Mouse (Mus musculus): ENCODE results near the gene Dmp1. TPM values are rescaled to one million over a fixed set of nuclear protein-coding genes. Genes with fewer than 3 reads are reported as not detected.

Dmp1 gene
- polyA plus RNA-seq, 1 experiment from 2014 or later: 7.7 TPM

- H3K27ac ChIP-seq: no peak overlapping the region
- no peaks in the 10 kb centered on the region for H3K9me3 ChIP-seq
- 82% methylated on average over 11 of the region's 11 CpGs for WGBS
- H3K4me2 ChIP-seq: no peak overlapping the region
- H3K27me3 ChIP-seq: no peaks in the 10 kb centered on the region
- no peaks in the 10 kb centered on the region for H3K4me1 ChIP-seq
- no peaks in the 10 kb centered on the region for H3K36me3 ChIP-seq
- no peak for ATAC-seq (ENCODE audit: insufficient number of reproducible peaks, low FRiP score, low TSS enrichment, low read depth)
- no peak overlapping the region for H3K4me3 ChIP-seq
- H3K9ac ChIP-seq: no peak overlapping the region
Observed at GRCm38 (mm10) chr5:104212531-104212930, 10.1 kb downstream of the Dmp1 start.

DNA sequence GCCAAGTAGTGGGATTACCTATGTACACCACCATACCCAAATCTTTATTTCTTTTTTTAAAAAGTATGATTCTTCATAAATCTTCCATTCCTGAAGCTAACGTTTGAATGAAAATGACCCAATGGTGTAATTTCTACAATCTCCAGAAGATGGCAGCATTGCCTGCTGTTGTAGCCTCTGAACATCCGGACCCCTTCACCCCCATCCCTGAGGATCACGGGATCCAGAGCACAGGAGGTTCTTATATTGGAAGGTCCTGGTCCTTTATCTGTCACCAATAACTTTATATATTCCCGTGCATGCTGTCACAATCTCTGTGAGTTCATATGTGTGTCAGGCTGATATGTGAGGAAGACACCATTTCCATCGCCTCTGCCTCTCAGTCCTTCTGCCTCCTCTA is 16.5 kb downstream of the Dmp1 start:
- Histone ChIP-seq H3K4me3 (no peak overlapping the region), H3K27ac (no peak overlapping the region), H3K4me1 (no peaks in the 10 kb centered on the region), H3K27me3 (no peaks in the 10 kb centered on the region), H3K4me2 (no peak overlapping the region), H3K36me3 (no peaks in the 10 kb centered on the region), H3K9me3 (no peaks in the 10 kb centered on the region), H3K9ac (no peak overlapping the region)
- WGBS: 31% methylated on average over 5 of the region's 5 CpGs
- ATAC-seq (ENCODE audit: insufficient number of reproducible peaks, low FRiP score, low TSS enrichment, low read depth): no peak

GRCm38 (mm10) chr5:104224299-104224698 is 21.9 kb downstream of the Dmp1 start:
- no peaks in the 10 kb centered on the region for H3K36me3 ChIP-seq

GRCm38 (mm10) chr5:104224750-104225149 is 22.3 kb downstream of the Dmp1 start:
- Histone ChIP-seq H3K4me1 (no peaks in the 10 kb centered on the region), H3K9ac (no peak overlapping the region), H3K9me3 (no peaks in the 10 kb centered on the region), H3K27ac (no peak overlapping the region), H3K27me3 (no peaks in the 10 kb centered on the region), H3K4me2 (no peak overlapping the region), H3K4me3 (no peak overlapping the region), H3K36me3 (no peaks in the 10 kb centered on the region)
- ATAC-seq (ENCODE audit: insufficient number of reproducible peaks, low FRiP score, low TSS enrichment, low read depth): no peak

More at GRCm38 (mm10) chr5:104224299-104224698, 21.9 kb downstream of the Dmp1 start:
- Histone ChIP-seq H3K9me3 (no peaks in the 10 kb centered on the region), H3K4me2 (no peak overlapping the region), H3K4me3 (no peak overlapping the region), H3K27me3 (no peaks in the 10 kb centered on the region), H3K9ac (no peak overlapping the region), H3K27ac (no peak overlapping the region), H3K4me1 (no peaks in the 10 kb centered on the region)
- 54% methylated on average over 3 of the region's 3 CpGs for WGBS
- ATAC-seq (ENCODE audit: insufficient number of reproducible peaks, low FRiP score, low TSS enrichment, low read depth): no peak

DNA sequence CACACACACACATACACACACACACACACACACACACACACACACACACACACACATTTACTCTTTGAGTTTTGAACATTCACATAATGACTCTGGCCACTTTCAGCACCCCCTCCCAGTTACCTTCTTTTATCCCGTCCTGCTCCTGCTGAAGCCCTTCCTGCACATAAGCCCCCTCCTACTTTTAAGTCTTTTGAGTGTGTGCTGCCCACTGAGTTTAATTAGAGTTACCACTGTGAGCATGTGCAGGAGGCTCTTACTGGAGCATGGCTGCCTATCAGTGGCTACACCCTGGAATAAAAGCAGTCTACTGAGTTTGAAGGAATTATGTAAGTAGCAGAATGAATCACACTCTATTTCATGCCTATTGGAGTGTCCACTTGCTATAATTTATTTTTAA is 26.1 kb downstream of the Dmp1 start:
- Histone ChIP-seq H3K9ac (no peak overlapping the region), H3K9me3 (no peaks in the 10 kb centered on the region), H3K27me3 (no peaks in the 10 kb centered on the region), H3K4me3 (no peak overlapping the region), H3K4me1 (no peaks in the 10 kb centered on the region), H3K36me3 (no peaks in the 10 kb centered on the region), H3K4me2 (no peak overlapping the region), H3K27ac (no peak overlapping the region)
- WGBS: 19% methylated on average over 1 of the region's 1 CpGs
- no peak for ATAC-seq (ENCODE audit: insufficient number of reproducible peaks, low FRiP score, low TSS enrichment, low read depth)

GRCm38 (mm10) chr5:104236741-104237140 is 34.3 kb downstream of the Dmp1 start:
- Histone ChIP-seq H3K4me1 (no peaks in the 10 kb centered on the region), H3K4me3 (no peak overlapping the region), H3K27me3 (no peaks in the 10 kb centered on the region), H3K9me3 (no peaks in the 10 kb centered on the region), H3K4me2 (no peak overlapping the region), H3K9ac (no peak overlapping the region), H3K27ac (no peak overlapping the region), H3K36me3 (no peaks in the 10 kb centered on the region)
- WGBS: 79% methylated on average over 8 of the region's 8 CpGs
- ATAC-seq (ENCODE audit: insufficient number of reproducible peaks, low FRiP score, low TSS enrichment, low read depth): no peak

GRCm38 (mm10) chr5:104239674-104240378 is 37.4 kb downstream of the Dmp1 start:
- no peaks in the 10 kb centered on the region for H3K4me1 ChIP-seq
- WGBS: 76% methylated on average over 9 of the region's 9 CpGs
- no peak for ATAC-seq (ENCODE audit: insufficient number of reproducible peaks, low FRiP score, low TSS enrichment, low read depth)

DNA sequence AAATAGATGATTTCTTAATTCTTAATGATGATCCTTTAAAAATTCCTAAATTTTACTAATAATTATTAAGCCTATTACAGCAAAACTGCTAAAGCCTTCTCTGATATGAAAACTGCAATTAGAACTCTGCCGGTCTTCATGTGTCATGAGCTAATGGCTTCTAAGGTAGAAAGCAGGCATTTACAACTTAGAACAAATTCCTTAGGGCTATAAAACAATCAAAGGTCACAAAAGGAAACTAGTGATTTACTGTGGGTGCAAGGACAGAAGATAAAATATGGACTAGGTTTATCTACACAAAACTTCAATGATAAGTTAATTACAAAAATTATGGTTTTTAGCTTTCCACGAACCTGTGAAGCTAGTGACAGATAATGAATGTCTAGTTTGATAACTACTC is 41.8 kb downstream of the Dmp1 start:
- no peak overlapping the region for H3K4me3 ChIP-seq
- H3K4me2 ChIP-seq: no peak overlapping the region
- H3K27me3 ChIP-seq: no peaks in the 10 kb centered on the region
- H3K9ac ChIP-seq: no peak overlapping the region
- no peak overlapping the region for H3K27ac ChIP-seq
- no peaks in the 10 kb centered on the region for H3K9me3 ChIP-seq
- ATAC-seq (ENCODE audit: insufficient number of reproducible peaks, low FRiP score, low TSS enrichment, low read depth): no peak
- H3K4me1 ChIP-seq: no peaks in the 10 kb centered on the region
- H3K36me3 ChIP-seq: no peaks in the 10 kb centered on the region
- WGBS: 29% methylated on average over 2 of the region's 2 CpGs

More at GRCm38 (mm10) chr5:104239674-104240378, 37.4 kb downstream of the Dmp1 start:
- Histone ChIP-seq H3K4me3 (no peak overlapping the region), H3K36me3 (no peaks in the 10 kb centered on the region), H3K9me3 (no peaks in the 10 kb centered on the region), H3K27me3 (no peaks in the 10 kb centered on the region), H3K4me2 (no peak overlapping the region), H3K27ac (no peak overlapping the region), H3K9ac (no peak overlapping the region)

DNA sequence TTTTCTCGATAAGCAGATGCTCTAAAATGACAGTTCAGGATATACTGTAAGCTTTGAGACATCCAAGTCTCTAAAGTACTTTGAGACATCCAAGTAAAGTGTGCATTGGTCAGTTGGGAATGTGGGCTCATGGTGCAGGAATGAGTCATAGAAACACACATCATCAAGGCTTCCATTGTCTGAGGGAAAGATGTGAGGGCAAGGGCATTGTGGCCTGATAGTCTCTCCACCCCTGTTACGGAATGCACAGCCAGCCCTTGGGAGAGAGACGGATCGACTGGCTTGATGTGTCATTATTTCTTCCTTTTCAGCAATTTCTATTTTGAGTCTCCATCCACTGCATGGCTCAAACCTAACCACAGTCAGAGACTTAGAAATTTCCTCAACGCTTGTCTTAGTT is 49.4 kb downstream of the Dmp1 start:
- H3K27ac ChIP-seq: no peak overlapping the region
- H3K4me1 ChIP-seq: no peaks in the 10 kb centered on the region
- no peaks in the 10 kb centered on the region for H3K27me3 ChIP-seq
- WGBS: 80% methylated on average over 5 of the region's 5 CpGs
- no peak overlapping the region for H3K4me3 ChIP-seq
- no peaks in the 10 kb centered on the region for H3K9me3 ChIP-seq
- ATAC-seq (ENCODE audit: insufficient number of reproducible peaks, low FRiP score, low TSS enrichment, low read depth): no peak
- no peaks in the 10 kb centered on the region for H3K36me3 ChIP-seq
- no peak overlapping the region for H3K9ac ChIP-seq
- no peak overlapping the region for H3K4me2 ChIP-seq

GRCm38 (mm10) chr5:104256585-104256984 is 54.2 kb downstream of the Dmp1 start:
- ATAC-seq (ENCODE audit: insufficient number of reproducible peaks, low FRiP score, low TSS enrichment, low read depth): no peak
- H3K27me3 ChIP-seq: no peaks in the 10 kb centered on the region
- WGBS: 56% methylated on average over 3 of the region's 3 CpGs

GRCm38 (mm10) chr5:104261908-104262461 is 59.6 kb downstream of the Dmp1 start:
- Histone ChIP-seq H3K4me3 (no peak overlapping the region), H3K36me3 (no peaks in the 10 kb centered on the region), H3K9me3 (no peaks in the 10 kb centered on the region), H3K4me1 (no peaks in the 10 kb centered on the region), H3K9ac (no peak overlapping the region), H3K27ac (no peak overlapping the region), H3K4me2 (no peak overlapping the region), H3K27me3 (no peaks in the 10 kb centered on the region)
- WGBS: 76% methylated on average over 4 of the region's 4 CpGs
- no peak for ATAC-seq (ENCODE audit: insufficient number of reproducible peaks, low FRiP score, low TSS enrichment, low read depth)

More at GRCm38 (mm10) chr5:104256585-104256984, 54.2 kb downstream of the Dmp1 start:
- Histone ChIP-seq H3K4me3 (no peak overlapping the region), H3K4me1 (no peaks in the 10 kb centered on the region), H3K9me3 (no peaks in the 10 kb centered on the region), H3K4me2 (no peak overlapping the region), H3K9ac (no peak overlapping the region), H3K36me3 (no peaks in the 10 kb centered on the region), H3K27ac (no peak overlapping the region)

- Histone ChIP-seq H3K4me1 (no peaks in the 10 kb centered on the region), H3K36me3 (no peaks in the 10 kb centered on the region), H3K27me3 (no peaks in the 10 kb centered on the region), H3K9me3 (no peaks in the 10 kb centered on the region), H3K9ac (no peak overlapping the region), H3K4me2 (no peak overlapping the region), H3K4me3 (no peak overlapping the region), H3K27ac (no peak overlapping the region)
- ATAC-seq (ENCODE audit: insufficient number of reproducible peaks, low FRiP score, low TSS enrichment, low read depth): no peak
- WGBS: 89% methylated on average over 13 of the region's 13 CpGs
Observed at GRCm38 (mm10) chr5:104263014-104263776, 60.8 kb downstream of the Dmp1 start.

Measured in limb, embryonic 15.5 days (tissue).